Mouse (Mus musculus) urinary bladder, postnatal 36 days (tissue): ENCODE data around the gene Gpc6.

Source experiments
- DNase-seq, 2 experiments: peaks; one replicate each; pipeline ENCODE4 v3.0.0; 2022; ENCODE audit warnings: low spot score in 2 of 2, mixed read lengths in 1 of 2

The Gpc6 gene

GRCm38 (mm10) chr14:117611113-117611512 is 686.0 kb downstream of the Gpc6 start:
- no peak for DNase-seq

- DNase-seq, result no peak
These were observed 700.1 kb downstream of the Gpc6 start for GRCm38 (mm10) chr14:117625100-117625710.

DNA sequence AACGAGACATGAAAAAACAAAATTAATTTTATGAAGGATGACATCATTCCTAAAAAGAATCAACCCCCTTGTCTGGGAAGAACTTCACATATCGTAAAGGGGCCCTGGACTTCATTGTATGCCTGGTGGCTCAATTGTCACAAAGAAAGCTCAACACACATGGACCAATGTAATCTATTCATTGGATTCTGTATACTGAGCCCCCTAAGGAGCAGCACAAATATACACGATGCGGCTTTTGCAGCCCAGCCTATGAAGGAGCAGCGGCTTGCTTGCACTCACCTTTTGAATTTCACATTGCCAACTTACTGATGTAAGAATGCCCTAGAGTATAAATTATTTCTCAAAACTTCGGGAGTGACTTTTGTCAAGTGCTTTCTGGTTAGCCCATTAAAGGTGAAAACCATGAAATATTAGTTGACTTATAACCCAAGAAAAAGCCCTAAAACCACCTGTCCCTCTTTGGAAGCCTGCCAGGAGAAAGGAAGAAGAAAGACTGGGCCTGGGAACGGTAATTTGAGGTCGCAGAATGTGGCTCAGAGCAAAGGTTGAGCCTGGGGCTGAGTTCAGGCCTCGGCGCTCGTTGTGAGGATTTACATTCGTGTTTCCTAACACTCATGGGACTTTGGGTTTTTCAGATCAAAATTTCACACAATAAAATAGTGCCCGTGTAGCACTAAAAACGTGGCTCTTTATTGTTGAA is 709.3 kb downstream of the Gpc6 start:
- DNase-seq, result no peak

- no peak for DNase-seq
These were observed 716.7 kb downstream of the Gpc6 start for GRCm38 (mm10) chr14:117641853-117642252.

DNA sequence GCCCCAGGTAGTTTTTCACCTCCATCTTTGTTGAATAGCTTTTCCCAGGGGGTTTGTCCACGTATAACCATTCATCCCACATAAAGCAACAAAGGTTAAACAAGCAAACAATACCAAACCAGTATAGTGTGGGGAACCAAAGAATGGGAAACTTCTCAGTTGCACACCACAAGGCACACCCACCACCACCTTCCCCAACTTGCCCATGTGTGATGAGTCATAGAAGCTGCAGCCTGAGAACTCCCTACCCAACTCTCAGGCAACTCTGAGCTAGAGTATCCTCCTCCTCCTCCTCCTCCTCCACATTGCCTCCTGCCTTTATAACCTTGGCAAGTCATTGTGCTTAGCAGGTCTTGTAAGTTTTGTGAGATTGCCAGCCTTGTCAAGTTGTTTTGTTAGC is 718.0 kb downstream of the Gpc6 start:
- no peak for DNase-seq

DNA sequence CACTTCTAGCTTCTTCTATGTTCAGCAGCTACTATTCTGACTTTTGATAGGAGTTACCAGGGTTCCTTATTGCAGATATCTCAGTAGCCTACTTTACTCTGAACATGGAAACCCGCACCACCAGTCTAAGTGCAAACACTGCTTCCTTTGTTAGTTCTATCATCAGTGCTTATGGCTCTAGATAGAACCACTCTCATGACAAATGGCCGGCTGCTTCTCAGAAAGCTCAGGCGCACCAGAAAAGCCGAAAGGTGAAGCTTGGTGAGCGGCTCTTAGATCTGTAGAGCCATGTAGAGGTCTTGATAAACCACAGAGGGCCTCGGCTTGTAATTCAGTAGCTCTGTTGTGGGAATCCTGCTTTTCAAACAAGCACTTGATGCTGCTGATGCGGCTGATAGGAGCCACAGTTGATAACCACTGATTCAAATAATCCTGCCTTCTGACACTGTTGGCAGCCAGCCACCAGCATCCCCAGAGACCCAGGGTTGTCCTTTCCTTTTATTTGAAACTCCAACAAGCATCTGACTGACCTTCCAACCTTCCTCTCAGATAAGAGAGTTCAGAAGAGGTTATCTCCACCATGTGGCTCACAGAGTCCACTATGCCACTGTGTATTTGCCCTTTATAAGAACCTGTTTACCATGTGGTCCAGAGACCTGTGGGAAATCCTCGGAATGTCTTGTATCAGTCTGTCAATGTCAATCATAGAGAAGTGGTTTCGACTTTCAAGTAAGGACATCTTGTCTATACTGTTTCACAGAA is 723.3 kb downstream of the Gpc6 start:
- peak; percentile 19 to 32 for DNase-seq

DNA sequence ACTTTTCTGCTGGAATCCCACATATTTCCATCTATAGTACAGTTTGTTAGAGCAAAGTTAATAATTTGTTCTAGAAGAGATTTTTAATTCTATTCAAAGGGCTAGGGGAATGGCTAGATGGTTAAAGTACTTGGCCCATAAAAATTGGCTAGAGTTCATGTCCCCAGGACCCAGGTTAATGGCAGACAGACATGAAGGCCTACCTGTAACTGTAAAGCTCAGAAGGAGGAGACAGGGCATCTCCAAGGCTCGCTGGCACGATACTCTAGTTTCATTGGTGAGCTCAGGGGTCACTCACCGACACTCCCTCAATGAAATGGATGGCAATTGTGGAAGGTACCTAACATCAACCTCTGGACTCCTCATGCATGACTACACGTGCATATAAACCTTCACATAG is 725.0 kb downstream of the Gpc6 start:
- DNase-seq, result no peak

DNA sequence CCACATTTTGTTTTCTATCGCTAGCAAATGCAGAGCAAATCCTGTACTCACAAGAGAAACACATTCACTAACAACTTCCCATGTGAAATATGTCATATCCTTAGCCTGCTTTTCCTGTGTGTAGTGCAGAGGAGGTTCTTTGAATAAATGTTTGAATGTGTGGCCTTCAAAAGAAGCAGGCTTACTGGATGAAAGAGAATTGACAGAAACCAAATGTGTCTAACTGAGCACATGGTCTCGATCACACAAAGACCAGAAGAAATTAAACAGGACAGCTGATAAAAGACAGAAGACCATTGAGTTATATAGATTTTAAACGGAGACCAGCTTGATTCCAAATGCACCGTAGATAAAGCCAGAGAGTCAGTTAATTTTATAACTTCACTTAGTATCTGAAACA is 726.2 kb downstream of the Gpc6 start:
- DNase-seq, result no peak

DNA sequence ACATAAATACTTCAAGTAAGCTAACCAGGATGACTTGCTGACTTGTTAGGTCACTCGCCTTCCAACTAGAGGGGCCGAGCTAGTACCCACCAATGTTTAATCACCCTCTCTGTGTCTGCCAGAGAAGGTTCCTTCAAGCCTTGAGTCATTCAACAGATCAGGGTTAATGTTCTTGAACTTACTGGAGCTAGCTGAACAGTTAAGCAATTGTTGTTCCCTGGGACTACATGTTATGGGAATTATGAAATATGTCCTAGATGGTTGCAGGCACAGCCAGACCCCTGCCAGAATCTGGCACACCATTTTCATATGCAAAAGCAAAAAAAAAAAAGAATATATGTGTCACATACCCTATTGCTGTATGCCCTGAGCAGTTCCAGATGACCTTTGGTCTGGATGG is 726.8 kb downstream of the Gpc6 start:
- peak in 1 of 2 experiments; percentile 3 for DNase-seq

GRCm38 (mm10) chr14:117655382-117655781 is 730.3 kb downstream of the Gpc6 start:
- DNase-seq, result no peak

- DNase-seq, result no peak
These were observed 734.2 kb downstream of the Gpc6 start for GRCm38 (mm10) chr14:117659198-117659761.

GRCm38 (mm10) chr14:117662261-117662660 is 737.1 kb downstream of the Gpc6 start:
- DNase-seq, result no peak

- DNase-seq, result no peak
These were observed 739.7 kb downstream of the Gpc6 start for GRCm38 (mm10) chr14:117664796-117665195.

DNA sequence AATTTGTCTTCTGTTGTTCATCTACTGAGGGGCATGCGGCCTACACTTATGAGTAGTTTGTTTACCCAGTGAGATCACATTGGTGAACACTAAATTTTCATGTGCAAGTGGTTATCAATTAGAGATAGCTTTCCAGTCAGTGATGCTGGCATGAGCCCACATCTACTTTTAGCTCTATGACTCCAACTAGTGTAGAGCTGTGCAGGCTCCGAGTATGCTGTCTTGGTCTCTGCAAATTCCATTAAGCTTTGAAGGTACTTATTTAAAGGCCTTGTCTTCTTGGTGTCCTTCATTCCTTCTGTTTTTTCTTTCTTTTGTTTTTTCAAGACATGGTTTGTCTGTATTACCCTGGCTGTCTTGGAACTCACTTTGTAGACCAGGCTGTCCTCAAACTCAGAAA is 741.0 kb downstream of the Gpc6 start:
- no peak for DNase-seq

DNA sequence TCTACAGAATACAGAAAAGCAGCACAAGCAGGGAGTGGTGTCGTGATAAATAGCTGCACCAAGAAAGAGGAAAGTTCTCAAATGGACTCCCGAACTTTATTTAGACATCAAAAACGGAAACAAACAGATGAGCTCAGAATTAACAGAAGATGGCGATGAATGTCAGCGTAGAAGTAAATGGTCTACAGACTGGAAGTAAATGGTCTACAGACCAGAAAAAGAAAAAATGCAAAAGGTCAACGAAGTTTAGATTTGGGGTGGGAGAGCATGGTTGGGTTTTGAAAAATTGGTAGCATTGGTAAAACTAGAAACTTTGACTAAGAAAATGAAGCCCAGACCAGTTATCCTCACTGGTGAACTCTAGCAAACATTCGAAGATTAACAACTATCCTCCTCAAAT is 748.4 kb downstream of the Gpc6 start:
- no peak for DNase-seq

DNA sequence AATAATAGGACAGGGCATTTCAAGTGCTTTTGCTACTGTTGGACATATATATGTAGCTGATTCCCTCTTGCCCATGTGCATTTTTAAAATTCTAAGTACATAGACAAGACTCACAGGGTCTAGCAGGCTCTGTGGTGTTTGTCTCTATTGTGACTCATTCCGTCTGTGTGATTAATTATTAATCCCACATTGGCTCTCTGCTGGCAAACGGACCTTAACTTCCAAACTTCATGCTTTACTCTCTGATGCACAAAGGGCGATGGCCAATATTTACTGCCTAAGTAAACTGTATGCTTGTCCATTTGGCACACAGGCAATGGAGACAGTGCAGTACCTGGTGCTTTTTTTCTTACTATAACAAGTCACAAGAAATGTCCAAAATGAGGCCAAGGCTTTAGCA is 749.4 kb downstream of the Gpc6 start:
- DNase-seq, result no peak

- DNase-seq, result no peak
These were observed 754.8 kb downstream of the Gpc6 start for GRCm38 (mm10) chr14:117679926-117680325.

DNA sequence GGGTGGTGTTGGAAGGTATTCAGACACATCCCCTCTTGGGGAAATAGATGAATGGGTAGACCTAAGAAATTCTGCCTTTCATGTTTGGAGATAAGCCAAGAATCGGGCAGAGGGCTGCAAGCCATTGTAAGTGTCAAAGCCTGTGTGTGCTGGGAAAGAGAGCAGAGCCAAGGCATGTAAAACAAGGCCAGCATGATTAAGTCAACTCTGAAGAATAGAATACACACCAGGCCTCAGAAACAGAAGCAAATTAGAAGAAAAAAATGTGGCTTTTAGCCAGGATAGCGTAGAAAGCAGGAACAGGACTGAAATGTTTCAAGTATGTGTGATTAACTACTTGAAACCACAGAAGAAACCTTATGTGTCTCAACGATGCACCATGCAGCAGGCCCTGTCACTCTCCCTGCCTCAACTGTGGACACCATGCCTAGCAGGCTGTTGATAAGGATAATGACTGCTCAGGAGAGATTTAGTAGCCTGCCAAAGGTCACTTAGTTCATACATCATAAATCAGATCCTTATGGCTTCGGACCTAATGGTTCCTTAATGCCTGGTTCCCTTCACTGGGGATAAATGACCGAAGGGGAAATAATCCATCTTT is 756.3 kb downstream of the Gpc6 start:
- DNase-seq, result no peak

GRCm38 (mm10) chr14:117683149-117683548 is 758.0 kb downstream of the Gpc6 start:
- no peak for DNase-seq

GRCm38 (mm10) chr14:117689848-117690247 is 764.7 kb downstream of the Gpc6 start:
- DNase-seq, result no peak

GRCm38 (mm10) chr14:117695565-117695964 is 770.5 kb downstream of the Gpc6 start:
- DNase-seq, result no peak

- no peak for DNase-seq
These were observed 775.7 kb downstream of the Gpc6 start for GRCm38 (mm10) chr14:117700670-117701280.
